Mouse (Mus musculus) ES-Bruce4 (cell line): ENCODE data around the gene Actg2.

ENCODE experiments used
- CTCF ChIP-seq: IDR thresholded peaks from one replicate; pipeline ENCODE4 v1.8.1; 2011; ENCODE audit warnings: low read depth, low read length
- EP300 ChIP-seq: IDR thresholded peaks from 2 replicates; pipeline ENCODE4 v1.6.1; 2011; ENCODE audit warnings: low read depth, low read length; ENCODE audit not compliant: insufficient read depth

DNA sequence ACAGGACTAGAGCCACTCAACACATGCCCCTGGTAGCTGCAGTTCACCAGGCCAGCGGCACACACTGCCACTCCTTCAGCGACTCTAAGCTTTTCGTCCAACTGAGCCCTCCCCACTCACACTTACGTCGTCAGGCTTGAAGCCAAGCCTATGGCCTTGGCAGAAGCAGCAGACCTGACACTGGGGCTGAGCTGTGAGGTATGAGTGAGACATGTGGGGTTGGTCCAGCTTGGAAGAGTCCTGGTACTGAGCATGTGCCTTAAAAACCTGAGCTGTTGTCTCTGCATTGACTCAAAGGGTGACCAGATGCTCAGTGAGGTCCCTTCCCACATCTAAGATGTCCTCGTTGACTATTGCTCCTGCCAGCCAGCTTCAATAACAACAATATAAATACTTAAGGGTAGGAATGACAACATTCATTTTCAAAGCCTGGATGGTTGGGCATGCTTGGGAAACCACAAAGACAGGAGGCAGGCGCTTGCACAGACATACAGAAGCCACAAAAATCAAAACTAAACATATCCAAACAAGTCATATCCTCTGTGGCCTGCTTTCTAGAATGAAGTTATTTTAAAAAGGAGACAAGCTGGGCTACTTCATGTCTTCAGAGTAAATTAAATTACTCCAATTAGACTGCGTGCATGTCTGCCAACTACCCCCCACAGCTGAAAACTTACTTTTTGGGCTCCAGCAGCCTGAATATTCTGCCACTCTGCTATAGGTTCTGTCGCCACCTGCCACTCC is 39.9 kb downstream of the Actg2 start:
- TF ChIP-seq EP300 (no peak), CTCF (no peak)
